17 mouse cellular contexts compared by ENCODE assay signal in the genomic region with DNA sequence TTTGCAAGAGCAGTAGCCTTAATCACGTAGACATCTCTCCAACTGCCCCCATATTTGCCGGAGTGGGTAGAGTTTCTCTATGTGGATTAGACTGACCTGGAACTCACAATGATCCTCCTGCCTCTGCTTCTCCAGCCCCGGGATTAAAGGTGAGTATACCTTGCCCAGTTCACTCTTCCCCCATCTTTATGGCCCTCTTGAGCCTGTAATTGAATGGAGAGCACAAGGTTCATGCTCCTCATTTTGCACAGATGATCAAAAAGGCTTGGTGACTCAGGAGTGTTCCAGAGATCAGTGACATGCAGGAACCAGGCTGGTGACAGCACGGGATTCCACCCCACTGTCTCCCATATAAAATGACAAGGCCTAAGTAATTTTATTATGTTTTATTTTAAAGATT.
"Had no signal": no experiment of that assay in that cellular context is flagged by ENCODE, and none has a peak within 500 bp of the region (broad histone marks: within the 10 kb centered on the region; RNA-seq: fewer than 3 reads in every experiment).

No protein-coding gene starts in this region.

- H3K4me1 ChIP-seq: lung, embryonic 15.5 days; midbrain, embryonic 13.5 days; midbrain, embryonic 15.5 days; neural tube, embryonic 12.5 days had no signal

- DNase-seq: liver, postnatal 0 days; lung, adult 2 months; lung, postnatal 14 days; lung, postnatal 36 days; right cerebral cortex, postnatal 14 days; spleen, adult 18-20 months; thymus, adult 18-20 months; thymus, postnatal 14 days; thymus, postnatal 36 days had no signal

- H3K36me3 ChIP-seq: lung, embryonic 15.5 days; midbrain, embryonic 13.5 days; midbrain, embryonic 15.5 days; neural tube, embryonic 12.5 days had no signal

- H3K27ac ChIP-seq: lung, embryonic 15.5 days; macrophage; midbrain, embryonic 13.5 days; midbrain, embryonic 15.5 days; neural tube, embryonic 12.5 days had no signal

- H3K9ac ChIP-seq: liver, postnatal 0 days; lung, embryonic 15.5 days; midbrain, embryonic 13.5 days; midbrain, embryonic 15.5 days; neural tube, embryonic 12.5 days had no signal

- H3K4me2 ChIP-seq: lung, embryonic 15.5 days; midbrain, embryonic 11.5 days; midbrain, embryonic 13.5 days; midbrain, embryonic 15.5 days; neural tube, embryonic 12.5 days had no signal

- ATAC-seq: liver, postnatal 0 days; lung, postnatal 0 days; midbrain, embryonic 13.5 days; midbrain, embryonic 15.5 days had no signal

- H3K4me3 ChIP-seq: lung, embryonic 15.5 days; megakaryocyte, embryonic 14.5 days; midbrain, embryonic 13.5 days; midbrain, embryonic 15.5 days; neural tube, embryonic 12.5 days had no signal

- H3K9me3 ChIP-seq: lung, embryonic 15.5 days; megakaryocyte, embryonic 14.5 days; midbrain, embryonic 13.5 days; midbrain, embryonic 15.5 days; neural tube, embryonic 12.5 days had no signal

- H3K27me3 ChIP-seq: lung, embryonic 15.5 days; midbrain, embryonic 15.5 days; neural tube, embryonic 12.5 days had no signal
